Mouse (Mus musculus) bone marrow, adult 2 months (tissue): Measurements from ENCODE around the gene Angptl6. TPM values are rescaled to one million over a fixed set of nuclear protein-coding genes. Genes with fewer than 3 reads are reported as not detected.

Experiments used
- H3K27ac ChIP-seq: fragments of 200-500 bp; 2 replicates; pipeline ENCODE4 v1.5.1; 2012; ENCODE audit warnings: low read depth, mild to moderate bottlenecking, control low read depth, inconsistent platforms, low read length; ENCODE audit not compliant: control insufficient read depth, poor library complexity, insufficient read depth
- H3K4me1 ChIP-seq: fragments of 200-500 bp; 2 replicates; pipeline ENCODE4 v1.6.1; 2011; ENCODE audit warnings: low read length; ENCODE audit not compliant: control insufficient read depth, insufficient read depth
- H3K4me3 ChIP-seq: fragments of 200-500 bp; replicated peaks from 2 replicates; pipeline ENCODE3; 2011; ENCODE audit warnings: mild to moderate bottlenecking, low read depth, low read length, control low read depth; ENCODE audit not compliant: control insufficient read depth
- CTCF ChIP-seq: fragments of 200-500 bp; IDR thresholded peaks from 2 replicates; pipeline ENCODE4 v1.5.1; 2011; ENCODE audit warnings: low read length, control low read depth; ENCODE audit not compliant: control insufficient read depth, insufficient read depth
- POLR2A ChIP-seq: fragments of 200-500 bp; IDR thresholded peaks from 2 replicates; pipeline ENCODE4 v1.6.1; 2011; ENCODE audit warnings: low read depth, mild to moderate bottlenecking, control low read depth, low read length, borderline replicate concordance; ENCODE audit not compliant: control insufficient read depth
- WGBS: fragments of 180-500 bp; shearing (Covaris S2); methylation state at CpG from one replicate; pipeline ENCODE4 v1.1.7; 2018; 5-methylcytosine and 5-hydroxymethylcytosine counted together
- polyA plus RNA-seq: library from polyadenylated mRNA; stranded (reverse); fragments of >200 nt; gene quantifications from 2 replicates; pipeline ENCODE4 v1.2.4, GENCODE M21; 2011; ENCODE audit warnings: low replicate concordance; ENCODE audit not compliant: missing spikeins, insufficient read depth, insufficient read length

Angptl6 gene
- polyA plus RNA-seq, 1 experiment = 1.6 TPM

- Histone ChIP-seq H3K27ac (no peak overlapping the region), H3K4me1 (no peaks in the 10 kb centered on the region; the same call in 1 of the 2 replicates), H3K4me3 (no peak overlapping the region)
- 81% methylated on average over 12 of the region's 12 CpGs for WGBS
- TF ChIP-seq CTCF = no peak
- no peak for TF ChIP-seq POLR2A
Measured at GRCm38 (mm10) chr9:20870211-20871173, 9.0 kb downstream of the Angptl6 start.

GRCm38 (mm10) chr9:20869246-20869645, 10.3 kb downstream of the Angptl6 start:
- 3% methylated on average over 19 of the region's 19 CpGs for WGBS

GRCm38 (mm10) chr9:20868448-20869001, 11.0 kb downstream of the Angptl6 start, which contains the start of gene A230050P20Rik:
Gene A230050P20Rik, plus strand, starts transcription at chr9:20868642.
- under 1% methylated on average over 53 of the region's 53 CpGs for WGBS
- H3K27ac ChIP-seq = no peak within 1 kb of the TSS; the same call in 1 of the 2 replicates
- peak within 1 kb of the TSS; percentile 68 for H3K4me3 ChIP-seq
- no peaks in the 10 kb centered on the region; the same call in 1 of the 2 replicates for H3K4me1 ChIP-seq
- TF ChIP-seq CTCF (no peak), POLR2A (no peak)

More at GRCm38 (mm10) chr9:20869246-20869645, 10.3 kb downstream of the Angptl6 start:
- peak overlapping the region; percentile 1 for H3K4me3 ChIP-seq
- H3K4me1 ChIP-seq = no peaks in the 10 kb centered on the region; the same call in 1 of the 2 replicates
- TF ChIP-seq CTCF (no peak), POLR2A (no peak)
- no peak overlapping the region for H3K27ac ChIP-seq

- 53% methylated on average over 3 of the region's 3 CpGs for WGBS
- Histone ChIP-seq H3K4me3 (no peak overlapping the region), H3K27ac (no peak overlapping the region), H3K4me1 (no peaks in the 10 kb centered on the region; the same call in 1 of the 2 replicates)
- no peak for TF ChIP-seq POLR2A
- TF ChIP-seq CTCF = no peak
Measured at GRCm38 (mm10) chr9:20866879-20867278, 12.6 kb downstream of the Angptl6 start.

- Histone ChIP-seq H3K27ac (no peak overlapping the region), H3K4me3 (no peak overlapping the region), H3K4me1 (no peaks in the 10 kb centered on the region)
- WGBS = 51% methylated on average over 4 of the region's 4 CpGs
- TF ChIP-seq POLR2A (no peak), CTCF (no peak)
Measured at GRCm38 (mm10) chr9:20862225-20862624, 17.3 kb downstream of the Angptl6 start.

GRCm38 (mm10) chr9:20861821-20862220, 17.7 kb downstream of the Angptl6 start:
- no peak overlapping the region for H3K4me3 ChIP-seq
- TF ChIP-seq POLR2A (no peak), CTCF (peak; percentile 55)
- 8% methylated on average over 4 of the region's 4 CpGs for WGBS

GRCm38 (mm10) chr9:20859926-20860325, 19.6 kb downstream of the Angptl6 start:
- no peaks in the 10 kb centered on the region for H3K4me1 ChIP-seq
- no peak overlapping the region for H3K27ac ChIP-seq
- no peak overlapping the region for H3K4me3 ChIP-seq
- 38% methylated on average over 6 of the region's 6 CpGs for WGBS
- TF ChIP-seq POLR2A (no peak), CTCF (no peak)

More at GRCm38 (mm10) chr9:20861821-20862220, 17.7 kb downstream of the Angptl6 start:
- no peaks in the 10 kb centered on the region for H3K4me1 ChIP-seq
- no peak overlapping the region for H3K27ac ChIP-seq

- H3K4me1 ChIP-seq = no peaks in the 10 kb centered on the region
- no peak overlapping the region for H3K27ac ChIP-seq
- TF ChIP-seq POLR2A (no peak), CTCF (peak; percentile 9; the same call in 1 of the 2 replicates)
- H3K4me3 ChIP-seq = no peak overlapping the region
- WGBS = 5% methylated on average over 6 of the region's 6 CpGs
Measured at GRCm38 (mm10) chr9:20857131-20857530, 22.4 kb downstream of the Angptl6 start.
